Mouse (Mus musculus): ENCODE results near the gene Tmem156. TPM values are rescaled to one million over a fixed set of nuclear protein-coding genes. Genes with fewer than 3 reads are reported as not detected.

The Tmem156 gene
- total and polyA plus RNA-seq, 3 experiments = 7.3 to 16.6 (median 15.8) TPM

GRCm38 (mm10) chr5:65069872-65070271 is 22.1 kb downstream of the Tmem156 start:
- TF ChIP-seq CTCF (conservative IDR thresholded peaks at IDR 0.05 in 1 of 2, IDR thresholded peaks at IDR 0.05 in 1 of 2; ENCODE audit: low read depth in 2 of 2, low read length in 2 of 2) (no peak), JUND (conservative IDR thresholded peaks at IDR 0.05; ENCODE audit: low read depth, low read length) (no peak), POLR2AphosphoS2 (IDR thresholded peaks at IDR 0.05; ENCODE audit: low read depth, low read length) (no peak), BHLHE40 (IDR thresholded peaks at IDR 0.05; ENCODE audit: low read depth, low read length) (no peak), CHD1 (IDR thresholded peaks at IDR 0.05; ENCODE audit: low read depth, low read length) (no peak), ELF1 (IDR thresholded peaks at IDR 0.05; ENCODE audit: low read depth, low read length) (no peak), HCFC1 (IDR thresholded peaks at IDR 0.05; ENCODE audit: low read depth, low read length) (no peak), RAD21 (IDR thresholded peaks at IDR 0.05; ENCODE audit: low read depth, low read length) (no peak), ZC3H11A (IDR thresholded peaks at IDR 0.05; ENCODE audit: low read depth, low read length) (no peak), JUN (IDR thresholded peaks at IDR 0.05; ENCODE audit: insufficient read depth, low read depth, low read length) (no peak), CHD2 (IDR thresholded peaks at IDR 0.05; ENCODE audit: low read length) (no peak), KAT2A (IDR thresholded peaks at IDR 0.05; ENCODE audit: insufficient replicate concordance, low read length) (no peak), RCOR1 (conservative IDR thresholded peaks at IDR 0.05; ENCODE audit: low read depth, low read length) (no peak)
- Histone ChIP-seq H3K36me3 (replicated peaks in 1 of 2; ENCODE audit: control insufficient read depth in 1 of 2, insufficient read depth in 1 of 2, low read length in 1 of 2) (peaks cover 14 to 82% of the 10 kb centered on the region in 2 experiments), H3K4me3 (replicated peaks in 1 of 3; ENCODE audit: low read depth in 2 of 3, low read length in 2 of 3, poor library complexity in 1 of 3) (no peak overlapping the region), H3K27me3 (replicated peaks) (no peaks in the 10 kb centered on the region), H3K4me1 (ENCODE audit: control insufficient read depth in 1 of 2, insufficient read depth in 2 of 2) (peaks cover 3 to 8% of the 10 kb centered on the region in 2 experiments; a peak in 2 of 4 replicates), H3K9me3 (replicated peaks; ENCODE audit: low read length) (no peaks in the 10 kb centered on the region), H3K27ac (ENCODE audit: insufficient read depth, low read depth) (no peak overlapping the region), H3K9ac (ENCODE audit: insufficient read depth, low read depth) (no peak overlapping the region), H3K4me2 (ENCODE audit: insufficient read depth, low read depth, poor library complexity, severe bottlenecking) (no peak overlapping the region), H3K79me2 (replicated peaks; ENCODE audit: control insufficient read depth, extremely low read depth, insufficient read depth, poor library complexity, severe bottlenecking) (no peaks in the 10 kb centered on the region)
- dilution Hi-C loops (cut with MboI; ENCODE audit: extremely low pct_ligation_motif_present, extremely low pct_unique_long_range_greater_than_20kb, low sequenced_read_pairs) (no loop called here), in situ Hi-C loops (cut with MboI; ENCODE audit: low pct_ligation_motif_present, low pct_unique_long_range_greater_than_20kb, low sequenced_read_pairs) (no loop called here)
- DNase-seq (ENCODE audit: extremely low read depth) = no peak

DNA sequence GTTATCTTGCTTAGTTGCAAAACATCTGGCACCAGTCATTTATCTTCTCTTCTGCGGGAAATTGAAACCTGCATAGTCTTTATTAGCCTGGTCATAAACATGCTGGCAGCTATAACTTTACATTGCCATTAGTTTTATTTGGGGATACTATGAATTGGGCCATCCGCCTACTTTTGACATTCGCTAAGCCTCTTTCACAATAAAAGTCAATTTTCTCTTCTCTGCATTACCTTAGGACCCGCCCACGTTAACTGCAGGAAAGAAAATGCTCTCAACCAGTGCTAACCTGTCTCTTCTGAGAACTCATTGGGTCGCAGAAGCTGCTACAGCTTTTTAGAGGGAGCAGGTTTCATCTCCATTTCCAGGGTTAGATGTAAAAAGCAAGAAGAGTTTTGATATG is 23.8 kb downstream of the Tmem156 start:
- TF ChIP-seq MAZ (IDR thresholded peaks at IDR 0.05; ENCODE audit: low read depth, low read length) (no peak), PAX5 (IDR thresholded peaks at IDR 0.05; ENCODE audit: low read length) (no peak), MYC (IDR thresholded peaks at IDR 0.05; ENCODE audit: low read depth, low read length) (no peak), NRF1 (IDR thresholded peaks at IDR 0.05; ENCODE audit: low read depth, low read length) (no peak), IRF4 (IDR thresholded peaks at IDR 0.05; ENCODE audit: low read depth, low read length) (no peak)
- H3K9me3 ChIP-seq (replicated peaks; ENCODE audit: low read length) = no peaks in the 10 kb centered on the region
- H3K4me2 ChIP-seq (ENCODE audit: insufficient read depth, low read depth, poor library complexity, severe bottlenecking) = no peak overlapping the region
- H3K4me3 ChIP-seq (replicated peaks in 1 of 3; ENCODE audit: low read depth in 2 of 3, low read length in 2 of 3, poor library complexity in 1 of 3) = no peak overlapping the region
- no peak overlapping the region for H3K9ac ChIP-seq (ENCODE audit: insufficient read depth, low read depth)
- H3K27ac ChIP-seq (ENCODE audit: insufficient read depth, low read depth) = no peak overlapping the region
- in situ Hi-C loops (cut with MboI; ENCODE audit: low pct_ligation_motif_present, low pct_unique_long_range_greater_than_20kb, low sequenced_read_pairs) (no loop called here), dilution Hi-C loops (cut with MboI; ENCODE audit: extremely low pct_ligation_motif_present, extremely low pct_unique_long_range_greater_than_20kb, low sequenced_read_pairs) (no loop called here)
- no peaks in the 10 kb centered on the region for H3K27me3 ChIP-seq (replicated peaks)
- DNase-seq (ENCODE audit: extremely low read depth) = no peak
- peaks cover under 1% of the 10 kb centered on the region in 2 experiments; a peak in 2 of 4 replicates for H3K4me1 ChIP-seq (ENCODE audit: control insufficient read depth in 1 of 2, insufficient read depth in 2 of 2)
- H3K36me3 ChIP-seq (replicated peaks in 1 of 2; ENCODE audit: control insufficient read depth in 1 of 2, insufficient read depth in 1 of 2, low read length in 1 of 2) = peaks cover 9 to 84% of the 10 kb centered on the region in 2 experiments
- H3K79me2 ChIP-seq (replicated peaks; ENCODE audit: control insufficient read depth, extremely low read depth, insufficient read depth, poor library complexity, severe bottlenecking) = no peaks in the 10 kb centered on the region

Measured in CH12.LX (cell line).